Mouse (Mus musculus) testis, adult 2 months (tissue): ENCODE measurements around the gene Nek11. TPM values are rescaled to one million over a fixed set of nuclear protein-coding genes. Genes with fewer than 3 reads are reported as not detected.

ENCODE experiments used
- H3K27ac ChIP-seq: fragments of 200-500 bp; 2 replicates; pipeline ENCODE4 v1.5.1; 2012; ENCODE audit warnings: low read depth, low read length; ENCODE audit not compliant: control insufficient read depth, insufficient read depth
- H3K27me3 ChIP-seq: fragments of 200-500 bp; 2 replicates; pipeline ENCODE4 v1.6.1; 2012; ENCODE audit warnings: mild to moderate bottlenecking, low read length, moderate library complexity; ENCODE audit not compliant: control insufficient read depth, insufficient read depth
- H3K36me3 ChIP-seq: fragments of 200-500 bp; 2 replicates; pipeline ENCODE4 v1.6.1; 2012; ENCODE audit warnings: mild to moderate bottlenecking, low read length; ENCODE audit not compliant: control insufficient read depth, insufficient read depth
- H3K4me1 ChIP-seq: fragments of 200-500 bp; 2 replicates; pipeline ENCODE4 v1.6.1; 2012; ENCODE audit warnings: low read length; ENCODE audit not compliant: control insufficient read depth, insufficient read depth
- H3K4me3 ChIP-seq: fragments of 200-500 bp; 2 replicates; pipeline ENCODE4 v1.5.1; 2012; ENCODE audit warnings: low read depth, mild to moderate bottlenecking, low read length, moderate library complexity, mixed read lengths; ENCODE audit not compliant: control insufficient read depth
- CTCF ChIP-seq: fragments of 200-500 bp; IDR thresholded peaks from 2 replicates; pipeline ENCODE4 v1.5.1; 2012; ENCODE audit warnings: low read depth, mild to moderate bottlenecking, inconsistent platforms, low read length, moderate library complexity; ENCODE audit not compliant: control insufficient read depth, insufficient read depth, insufficient replicate concordance
- POLR2A ChIP-seq: fragments of 200-500 bp; IDR thresholded peaks from 2 replicates; pipeline ENCODE4 v1.6.1; 2012; ENCODE audit warnings: low read depth, mild to moderate bottlenecking, inconsistent platforms, low read length, moderate library complexity; ENCODE audit not compliant: control insufficient read depth
- polyA plus RNA-seq: library from polyadenylated mRNA; depleted of rRNA; stranded (reverse); fragments of >200 nt; gene quantifications from 2 replicates; pipeline ENCODE4 v1.2.3, GENCODE M21; 2012

Nek11 gene
- polyA plus RNA-seq, 1 experiment = 10.1 TPM

DNA sequence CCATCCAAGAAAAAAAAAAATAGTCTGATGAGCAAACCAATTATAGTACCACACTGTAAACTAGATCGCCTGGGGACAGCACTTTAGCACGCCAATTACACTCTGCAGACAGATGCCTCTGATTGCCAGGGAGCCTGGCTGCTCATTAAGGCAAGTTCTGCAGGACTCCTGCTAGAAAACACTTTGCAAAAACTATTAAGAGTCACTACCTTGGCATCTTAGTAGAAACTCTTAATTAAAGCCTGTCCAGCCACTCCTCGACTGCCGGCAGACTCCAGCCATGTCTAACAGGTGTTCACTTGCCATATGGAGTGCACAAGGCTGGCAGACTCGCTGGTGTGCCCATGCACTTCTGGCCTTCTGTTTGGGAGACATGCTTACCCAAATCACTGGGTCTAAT, 46.3 kb downstream of the Nek11 start:
- Histone ChIP-seq H3K27ac (no peak overlapping the region), H3K4me3 (no peak overlapping the region), H3K27me3 (no peaks in the 10 kb centered on the region), H3K4me1 (no peaks in the 10 kb centered on the region), H3K36me3 (no peaks in the 10 kb centered on the region)
- no peak for TF ChIP-seq POLR2A
- TF ChIP-seq CTCF = no peak

DNA sequence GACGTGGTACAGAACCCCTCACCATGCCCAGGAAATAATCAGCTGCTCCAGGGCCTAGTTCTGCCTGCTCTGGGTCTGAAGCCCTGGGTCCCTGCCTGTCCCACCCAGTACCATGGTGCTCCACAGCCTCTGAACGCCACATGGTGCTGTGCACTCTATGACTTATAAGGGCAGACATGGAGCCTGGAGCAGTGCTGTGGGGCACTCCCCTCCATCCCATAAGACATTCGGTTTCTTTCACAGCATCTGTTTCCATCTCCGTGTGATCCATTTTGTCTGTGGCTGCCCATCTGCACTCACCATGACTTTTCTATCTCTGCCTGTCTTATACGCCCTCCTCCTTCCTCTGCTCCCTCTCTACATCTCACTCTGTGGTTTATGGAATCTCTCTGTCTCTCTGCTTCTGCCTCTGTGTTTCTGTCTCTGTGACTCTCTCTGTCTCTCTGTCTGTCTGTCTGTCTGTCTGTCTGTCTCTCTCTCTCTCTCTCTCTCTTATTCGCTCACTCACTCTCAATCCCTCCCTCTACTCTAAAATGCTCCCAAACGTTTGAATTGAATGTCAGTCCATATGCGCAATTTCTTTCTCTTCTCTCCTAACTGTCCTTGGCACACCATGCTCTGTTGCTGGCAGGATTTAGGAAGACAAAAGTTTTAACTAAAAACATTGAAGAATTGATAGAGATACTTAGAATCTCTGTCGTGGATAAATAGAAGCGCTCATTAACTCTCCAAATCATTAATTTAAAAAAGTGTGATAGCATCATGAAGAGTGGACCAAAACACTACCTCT, 46.9 kb downstream of the Nek11 start:
- no peak for TF ChIP-seq CTCF
- TF ChIP-seq POLR2A = no peak
- Histone ChIP-seq H3K27me3 (no peaks in the 10 kb centered on the region), H3K4me1 (no peaks in the 10 kb centered on the region), H3K4me3 (no peak overlapping the region), H3K27ac (no peak overlapping the region), H3K36me3 (no peaks in the 10 kb centered on the region)

GRCm38 (mm10) chr9:105342994-105343656, 52.2 kb downstream of the Nek11 start:
- no peak overlapping the region for H3K27ac ChIP-seq
- no peaks in the 10 kb centered on the region for H3K36me3 ChIP-seq
- no peaks in the 10 kb centered on the region for H3K4me1 ChIP-seq
- TF ChIP-seq CTCF (no peak), POLR2A (no peak)
- H3K4me3 ChIP-seq = no peak overlapping the region
- H3K27me3 ChIP-seq = no peaks in the 10 kb centered on the region

DNA sequence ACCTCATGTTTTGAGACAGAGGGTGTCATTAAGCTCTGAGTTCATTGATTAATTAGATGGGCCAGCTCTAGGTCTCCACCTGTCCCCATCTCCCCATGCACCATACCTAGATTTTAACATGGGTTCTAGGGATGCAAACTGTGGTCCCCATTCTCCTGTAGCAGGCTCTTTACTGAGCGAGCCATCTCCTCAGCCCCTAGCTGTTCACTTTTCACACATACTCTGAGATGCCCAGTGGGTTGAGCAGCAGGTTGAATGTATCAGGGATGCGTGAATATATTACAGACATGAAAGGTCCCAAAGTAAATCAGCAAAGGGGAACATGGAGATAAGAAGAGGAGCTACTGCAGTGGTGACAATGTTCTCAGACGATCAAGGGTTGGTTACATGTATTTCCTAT, 52.8 kb downstream of the Nek11 start:
- no peaks in the 10 kb centered on the region for H3K36me3 ChIP-seq
- no peak overlapping the region for H3K4me3 ChIP-seq
- H3K4me1 ChIP-seq = no peaks in the 10 kb centered on the region
- no peaks in the 10 kb centered on the region for H3K27me3 ChIP-seq
- H3K27ac ChIP-seq = no peak overlapping the region
- no peak for TF ChIP-seq POLR2A
- TF ChIP-seq CTCF = no peak

GRCm38 (mm10) chr9:105332436-105333016, 62.8 kb downstream of the Nek11 start:
- Histone ChIP-seq H3K4me3 (peak overlapping the region; percentile 40; the same call in 1 of the 2 replicates), H3K27ac (no peak overlapping the region), H3K36me3 (no peaks in the 10 kb centered on the region), H3K27me3 (no peaks in the 10 kb centered on the region), H3K4me1 (no peaks in the 10 kb centered on the region)
- no peak for TF ChIP-seq CTCF
- no peak for TF ChIP-seq POLR2A

DNA sequence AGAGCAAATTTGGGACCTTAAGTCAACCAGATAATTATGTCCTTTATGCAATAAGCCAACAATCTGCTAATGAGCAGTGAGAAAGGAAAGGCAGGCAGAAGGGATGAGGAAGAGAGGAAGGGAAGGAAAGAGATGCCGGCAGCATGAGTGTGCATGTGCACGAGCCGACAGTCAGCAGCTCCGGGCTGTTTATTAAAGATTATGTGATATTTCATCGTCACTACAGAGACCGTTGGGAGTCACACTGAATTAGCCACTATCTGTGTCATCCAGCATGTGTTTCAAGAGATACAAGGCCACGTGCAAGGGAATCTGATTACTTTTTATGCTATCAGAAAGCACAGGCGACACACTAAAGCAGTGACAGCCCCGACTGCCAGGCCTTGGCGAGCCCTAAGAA, 73.5 kb downstream of the Nek11 start:
- H3K27me3 ChIP-seq = no peaks in the 10 kb centered on the region

DNA sequence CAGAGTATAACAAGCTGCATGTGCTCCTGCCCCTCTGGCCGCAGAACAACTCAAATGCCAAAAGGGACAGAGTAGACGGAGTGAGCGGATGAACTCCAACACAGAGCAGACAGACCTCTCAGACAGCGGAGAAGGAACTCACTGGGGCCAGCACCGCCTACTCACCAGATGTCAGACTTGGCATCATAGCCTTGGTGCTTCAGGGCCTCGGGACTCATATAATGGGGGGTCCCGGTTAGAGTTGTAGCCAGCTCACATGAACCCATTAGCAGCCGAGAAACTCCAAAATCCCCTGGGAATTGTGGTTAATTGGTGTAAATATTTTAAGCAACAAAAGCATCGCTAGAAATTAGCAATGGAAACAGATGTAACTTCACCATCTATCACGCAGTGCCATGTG, 82.1 kb downstream of the Nek11 start:
- Histone ChIP-seq H3K27me3 (no peaks in the 10 kb centered on the region), H3K27ac (no peak overlapping the region), H3K4me1 (no peaks in the 10 kb centered on the region), H3K36me3 (no peaks in the 10 kb centered on the region), H3K4me3 (no peak overlapping the region)
- TF ChIP-seq CTCF = no peak
- TF ChIP-seq POLR2A = no peak

More for the DNA sequence above, 73.5 kb downstream of the Nek11 start:
- Histone ChIP-seq H3K4me3 (no peak overlapping the region), H3K4me1 (no peaks in the 10 kb centered on the region), H3K36me3 (no peaks in the 10 kb centered on the region; the same call in 1 of the 2 replicates), H3K27ac (no peak overlapping the region)
- no peak for TF ChIP-seq POLR2A
- TF ChIP-seq CTCF = no peak
